Mouse (Mus musculus) intestine, embryonic 16.5 days (tissue): Measurements from ENCODE around the gene Naa38. TPM values are rescaled to one million over a fixed set of nuclear protein-coding genes. Genes with fewer than 3 reads are reported as not detected.
A peak's percentile ranks its signal among the peaks of the same experiment; 100 is the strongest.
"Not testable (repeated sequence)": the region's sequence is repeated elsewhere in the genome, so short reads cannot be mapped to it uniquely, and the experiment has no call there.

Experiments used
- ATAC-seq: fragments of 200-750 bp; cut with Nextera tagmentation; 2 replicates; pipeline ENCODE4 v1.8.0; 2017; ENCODE audit warnings: moderate TSS enrichment, moderate library complexity
- H3K27ac ChIP-seq: fragments of 300-500 bp; sonication (generic); 2 replicates; pipeline ENCODE4 v1.5.1; 2014; ENCODE audit warnings: mild to moderate bottlenecking, low read length
- H3K27me3 ChIP-seq: fragments of 300-500 bp; sonication (generic); replicated peaks from 2 replicates; pipeline ENCODE4 v1.6.1; 2014; ENCODE audit warnings: low read length, control low read depth, mixed read lengths; ENCODE audit not compliant: control insufficient read depth, insufficient read depth
- H3K36me3 ChIP-seq: fragments of 300-500 bp; sonication (generic); 2 replicates; pipeline ENCODE4 v1.6.1; 2014; ENCODE audit warnings: low read length, control low read depth; ENCODE audit not compliant: control insufficient read depth, insufficient read depth
- H3K4me1 ChIP-seq: fragments of 300-500 bp; sonication (generic); 2 replicates; pipeline ENCODE4 v1.6.1; 2014; ENCODE audit warnings: low read length, control low read depth, mixed read lengths; ENCODE audit not compliant: control insufficient read depth, insufficient read depth
- H3K4me2 ChIP-seq: fragments of 300-500 bp; sonication (generic); 2 replicates; pipeline ENCODE4 v1.6.1; 2014; ENCODE audit warnings: low read depth, low read length, control low read depth
- H3K4me3 ChIP-seq: fragments of 300-500 bp; sonication (generic); 2 replicates; pipeline ENCODE4 v1.5.1; 2014; ENCODE audit warnings: mild to moderate bottlenecking, low read length
- H3K9ac ChIP-seq: fragments of 300-500 bp; sonication (generic); 2 replicates; pipeline ENCODE4 v1.6.1; 2014; ENCODE audit warnings: low read depth, low read length
- H3K9me3 ChIP-seq: fragments of 300-500 bp; sonication (generic); 2 replicates; pipeline ENCODE4 v1.6.1; 2016; ENCODE audit warnings: low read length, control low read depth; ENCODE audit not compliant: control insufficient read depth
- WGBS: fragments of 180-500 bp; shearing (Covaris S2); extraction: QIAGEN DNeasy Blood & Tissue Kit; methylation state at CpG from one replicate; pipeline ENCODE4 v1.1.7; 2014; 5-methylcytosine and 5-hydroxymethylcytosine counted together
- polyA plus RNA-seq: library from polyadenylated mRNA; unstranded; fragments of >200 nt; fragmentation: Nextera tagmentation; extraction: Ambion mirVana; gene quantifications from 2 replicates; pipeline ENCODE4 v1.2.1, GENCODE M21; 2015

Gene Naa38
- 168 and 170 TPM in 2 replicates for polyA plus RNA-seq

- Histone ChIP-seq H3K4me3 (peak within 1 kb of the TSS; percentile 69), H3K9ac (peak within 1 kb of the TSS; percentile 93), H3K4me1 (peaks cover 28% of the 10 kb centered on the region), H3K27ac (peak within 1 kb of the TSS; percentile 98), H3K4me2 (peak within 1 kb of the TSS; percentile 74)
- H3K9me3 ChIP-seq, H3K27me3 ChIP-seq, H3K36me3 ChIP-seq: not testable (repeated sequence)
- 0% methylated on average over 20 of the region's 24 CpGs for WGBS
- peak; percentile 78 for ATAC-seq
These were observed at the start of gene Naa38, which contains the start of gene Cyb5d1 for GRCm38 (mm10) chr11:69395235-69395633. TSS of gene Naa38 (plus strand) at chr11:69395487. TSS of gene Cyb5d1 (minus strand) at chr11:69395631.

- H3K27me3 ChIP-seq = no peaks in the 10 kb centered on the region
- H3K4me2 ChIP-seq = no peak overlapping the region
- no peak for ATAC-seq
- H3K36me3 ChIP-seq = peaks cover 18% of the 10 kb centered on the region
- H3K4me1 ChIP-seq = no peaks in the 10 kb centered on the region; the same call in 1 of the 2 replicates
- no peak overlapping the region for H3K9ac ChIP-seq
- no peak overlapping the region for H3K27ac ChIP-seq
- H3K4me3 ChIP-seq = no peak overlapping the region
- 87% methylated on average over 26 of the region's 26 CpGs for whole genome bisulfite sequencing
- no peaks in the 10 kb centered on the region for H3K9me3 ChIP-seq
These were observed 48.8 kb upstream of the Naa38 start for GRCm38 (mm10) chr11:69346441-69346840.

- Histone ChIP-seq H3K27ac (no peak overlapping the region), H3K27me3 (no peaks in the 10 kb centered on the region), H3K4me2 (no peak overlapping the region), H3K9me3 (no peaks in the 10 kb centered on the region), H3K4me3 (no peak overlapping the region), H3K9ac (no peak overlapping the region), H3K36me3 (peaks cover 57% of the 10 kb centered on the region), H3K4me1 (no peaks in the 10 kb centered on the region)
- ATAC-seq = no peak
- 89% methylated on average over 5 of the region's 5 CpGs for WGBS
These were observed 38.7 kb upstream of the Naa38 start for GRCm38 (mm10) chr11:69356544-69356943.

- no peak overlapping the region for H3K4me3 ChIP-seq
- no peak overlapping the region for H3K27ac ChIP-seq
- ATAC-seq = no peak
- no peak overlapping the region for H3K4me2 ChIP-seq
- H3K36me3 ChIP-seq = peaks cover 60% of the 10 kb centered on the region
- no peaks in the 10 kb centered on the region for H3K27me3 ChIP-seq
- WGBS = 87% methylated on average over 12 of the region's 12 CpGs
- no peak overlapping the region for H3K9ac ChIP-seq
- no peaks in the 10 kb centered on the region for H3K4me1 ChIP-seq
- no peaks in the 10 kb centered on the region for H3K9me3 ChIP-seq
These were observed 37.6 kb upstream of the Naa38 start for GRCm38 (mm10) chr11:69357690-69358089.

GRCm38 (mm10) chr11:69362021-69362420, 33.3 kb upstream of the Naa38 start:
- H3K4me1 ChIP-seq = peaks cover 25% of the 10 kb centered on the region
- H3K9ac ChIP-seq = no peak overlapping the region
- no peak overlapping the region for H3K4me3 ChIP-seq
- H3K36me3 ChIP-seq = peaks cover 36% of the 10 kb centered on the region
- H3K27me3 ChIP-seq = no peaks in the 10 kb centered on the region
- 66% methylated on average over 7 of the region's 7 CpGs for WGBS
- no peak overlapping the region for H3K27ac ChIP-seq
- ATAC-seq = no peak
- no peak overlapping the region for H3K4me2 ChIP-seq
- no peaks in the 10 kb centered on the region for H3K9me3 ChIP-seq

GRCm38 (mm10) chr11:69362479-69362878, 32.8 kb upstream of the Naa38 start:
- Histone ChIP-seq H3K9me3 (no peaks in the 10 kb centered on the region), H3K27ac (no peak overlapping the region), H3K4me1 (peaks cover 25% of the 10 kb centered on the region), H3K4me2 (no peak overlapping the region), H3K27me3 (no peaks in the 10 kb centered on the region), H3K4me3 (no peak overlapping the region), H3K9ac (no peak overlapping the region), H3K36me3 (peaks cover 33% of the 10 kb centered on the region)
- 83% methylated on average over 2 of the region's 2 CpGs for WGBS
- no peak for ATAC-seq

- Histone ChIP-seq H3K4me2 (peak overlapping the region; percentile 95), H3K27me3 (no peaks in the 10 kb centered on the region), H3K9me3 (no peaks in the 10 kb centered on the region), H3K4me1 (peaks cover 28% of the 10 kb centered on the region), H3K27ac (peak overlapping the region; percentile 99), H3K4me3 (peak overlapping the region; percentile 81; the same call in 1 of the 2 replicates), H3K36me3 (peaks cover 27% of the 10 kb centered on the region), H3K9ac (peak overlapping the region; percentile 38; the same call in 1 of the 2 replicates)
- WGBS = 29% methylated on average over 8 of the region's 8 CpGs
- ATAC-seq = peak; percentile 16; the same call in 1 of the 2 replicates
These were observed 30.9 kb upstream of the Naa38 start for GRCm38 (mm10) chr11:69364376-69364775.

- H3K27me3 ChIP-seq = no peaks in the 10 kb centered on the region
- peak overlapping the region; percentile 81 for H3K4me3 ChIP-seq
- H3K27ac ChIP-seq = peak overlapping the region; percentile 99
- peak; percentile 48 for ATAC-seq
- 3% methylated on average over 6 of the region's 6 CpGs for WGBS
- H3K9ac ChIP-seq = peak overlapping the region; percentile 50; the same call in 1 of the 2 replicates
- peaks cover 23% of the 10 kb centered on the region for H3K36me3 ChIP-seq
- no peaks in the 10 kb centered on the region for H3K9me3 ChIP-seq
- H3K4me1 ChIP-seq = peaks cover 28% of the 10 kb centered on the region
- H3K4me2 ChIP-seq = peak overlapping the region; percentile 95
These were observed 30.4 kb upstream of the Naa38 start for GRCm38 (mm10) chr11:69364910-69365309.

- Histone ChIP-seq H3K27ac (peak overlapping the region; percentile 99), H3K36me3 (peaks cover 16% of the 10 kb centered on the region), H3K9me3 (no peaks in the 10 kb centered on the region), H3K4me3 (peak overlapping the region; percentile 81), H3K9ac (peak overlapping the region; percentile 72), H3K27me3 (no peaks in the 10 kb centered on the region), H3K4me2 (peak overlapping the region; percentile 95), H3K4me1 (peaks cover 31% of the 10 kb centered on the region)
- 16% methylated on average over 6 of the region's 6 CpGs for WGBS
- ATAC-seq = peak; percentile 21; the same call in 1 of the 2 replicates
These were observed 29.6 kb upstream of the Naa38 start for GRCm38 (mm10) chr11:69365722-69366121.
